Mouse (Mus musculus): Measurements from ENCODE around the gene Pard3b. TPM values are rescaled to one million over a fixed set of nuclear protein-coding genes. Genes with fewer than 3 reads are reported as not detected.

Pard3b gene
- polyA plus RNA-seq, 1 experiment, result 0.71 TPM

- no peak for TF ChIP-seq POLR2A (IDR thresholded peaks at IDR 0.05; ENCODE audit: control insufficient read depth, extremely low read depth, insufficient read depth, low read length, poor library complexity)
- no peak for TF ChIP-seq CTCF (IDR thresholded peaks at IDR 0.05; ENCODE audit: borderline replicate concordance, control insufficient read depth, extremely low read depth, insufficient read depth, low read length, poor library complexity)
- Histone ChIP-seq H3K4me1 (replicated peaks; ENCODE audit: control insufficient read depth, insufficient read depth, low read length) (no peaks in the 10 kb centered on the region), H3K27ac (ENCODE audit: control insufficient read depth, insufficient read depth, low read length) (no peak overlapping the region), H3K27me3 (ENCODE audit: control insufficient read depth, insufficient read depth, low read length) (no peaks in the 10 kb centered on the region), H3K4me3 (ENCODE audit: control insufficient read depth, insufficient read depth, low read length) (no peak overlapping the region), H3K36me3 (ENCODE audit: control insufficient read depth, insufficient read depth, low read length) (no peaks in the 10 kb centered on the region)
- DNase-seq, result no peak
- 96% methylated on average over 17 of the region's 17 CpGs for WGBS
Observed at GRCm38 (mm10) chr1:62429333-62430182, 790.9 kb downstream of the Pard3b start.

GRCm38 (mm10) chr1:62431054-62431453 is 792.4 kb downstream of the Pard3b start:
- Histone ChIP-seq H3K27ac (ENCODE audit: control insufficient read depth, insufficient read depth, low read length) (no peak overlapping the region), H3K4me3 (ENCODE audit: control insufficient read depth, insufficient read depth, low read length) (no peak overlapping the region), H3K36me3 (ENCODE audit: control insufficient read depth, insufficient read depth, low read length) (no peaks in the 10 kb centered on the region), H3K27me3 (ENCODE audit: control insufficient read depth, insufficient read depth, low read length) (no peaks in the 10 kb centered on the region), H3K4me1 (replicated peaks; ENCODE audit: control insufficient read depth, insufficient read depth, low read length) (no peaks in the 10 kb centered on the region)
- 94% methylated on average over 6 of the region's 6 CpGs for WGBS
- DNase-seq, result no peak
- no peak for TF ChIP-seq POLR2A (IDR thresholded peaks at IDR 0.05; ENCODE audit: control insufficient read depth, extremely low read depth, insufficient read depth, low read length, poor library complexity)
- no peak for TF ChIP-seq CTCF (IDR thresholded peaks at IDR 0.05; ENCODE audit: borderline replicate concordance, control insufficient read depth, extremely low read depth, insufficient read depth, low read length, poor library complexity)

DNA sequence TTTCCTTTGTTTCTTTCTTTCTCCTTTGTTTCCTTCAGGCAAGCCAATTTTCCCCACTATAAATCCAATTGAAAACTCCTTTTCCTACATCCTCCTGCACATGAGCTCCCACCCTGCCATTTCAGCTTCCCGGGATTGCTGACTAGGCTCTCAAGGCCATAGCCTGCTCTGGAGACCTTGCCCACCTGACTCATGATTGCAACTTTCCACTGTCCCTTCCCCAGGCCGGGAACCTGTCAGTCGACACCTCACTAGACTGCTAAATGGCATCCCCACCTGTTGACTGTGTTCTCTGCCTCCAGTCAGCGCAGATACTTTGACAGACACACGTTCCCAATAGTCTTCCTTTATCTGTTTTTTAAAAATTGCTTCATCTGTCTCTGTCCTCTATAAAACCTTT is 795.3 kb downstream of the Pard3b start:
- Histone ChIP-seq H3K27ac (ENCODE audit: control insufficient read depth, insufficient read depth, low read length) (no peak overlapping the region), H3K4me1 (replicated peaks; ENCODE audit: control insufficient read depth, insufficient read depth, low read length) (no peaks in the 10 kb centered on the region), H3K36me3 (ENCODE audit: control insufficient read depth, insufficient read depth, low read length) (no peaks in the 10 kb centered on the region), H3K4me3 (ENCODE audit: control insufficient read depth, insufficient read depth, low read length) (no peak overlapping the region), H3K27me3 (ENCODE audit: control insufficient read depth, insufficient read depth, low read length) (no peaks in the 10 kb centered on the region)
- TF ChIP-seq POLR2A (IDR thresholded peaks at IDR 0.05; ENCODE audit: control insufficient read depth, extremely low read depth, insufficient read depth, low read length, poor library complexity), result no peak
- TF ChIP-seq CTCF (IDR thresholded peaks at IDR 0.05; ENCODE audit: borderline replicate concordance, control insufficient read depth, extremely low read depth, insufficient read depth, low read length, poor library complexity), result no peak
- WGBS, result 97% methylated on average over 5 of the region's 5 CpGs
- DNase-seq, result no peak

DNA sequence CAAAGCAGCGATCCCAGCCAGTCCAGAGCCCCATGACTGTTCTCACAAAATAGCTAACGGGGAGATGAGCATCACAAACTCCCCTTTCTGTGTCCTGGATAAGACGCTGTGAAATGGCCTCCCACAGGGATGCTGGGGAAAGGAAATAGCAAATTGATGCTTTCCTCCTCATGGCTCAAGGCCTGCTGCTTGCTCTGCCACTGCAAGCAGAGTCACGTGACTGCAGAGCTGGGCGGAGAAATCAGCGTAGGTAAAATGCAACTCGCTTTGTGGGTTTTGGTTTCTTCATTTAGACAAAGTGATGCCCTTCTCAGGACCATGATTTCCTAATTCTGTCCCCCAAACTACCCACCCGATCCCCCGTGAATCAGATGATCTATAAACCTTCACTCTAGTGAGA is 797.2 kb downstream of the Pard3b start:
- H3K4me3 ChIP-seq (ENCODE audit: control insufficient read depth, insufficient read depth, low read length), result no peak overlapping the region
- H3K36me3 ChIP-seq (ENCODE audit: control insufficient read depth, insufficient read depth, low read length), result no peaks in the 10 kb centered on the region
- no peak for TF ChIP-seq CTCF (IDR thresholded peaks at IDR 0.05; ENCODE audit: borderline replicate concordance, control insufficient read depth, extremely low read depth, insufficient read depth, low read length, poor library complexity)
- no peak for TF ChIP-seq POLR2A (IDR thresholded peaks at IDR 0.05; ENCODE audit: control insufficient read depth, extremely low read depth, insufficient read depth, low read length, poor library complexity)
- no peak for DNase-seq
- WGBS, result 87% methylated on average over 9 of the region's 9 CpGs
- H3K4me1 ChIP-seq (replicated peaks; ENCODE audit: control insufficient read depth, insufficient read depth, low read length), result no peaks in the 10 kb centered on the region
- no peaks in the 10 kb centered on the region for H3K27me3 ChIP-seq (ENCODE audit: control insufficient read depth, insufficient read depth, low read length)
- no peak overlapping the region for H3K27ac ChIP-seq (ENCODE audit: control insufficient read depth, insufficient read depth, low read length)

GRCm38 (mm10) chr1:62436304-62436703 is 797.7 kb downstream of the Pard3b start:
- 42% methylated on average over 3 of the region's 3 CpGs for WGBS
- H3K4me3 ChIP-seq (ENCODE audit: control insufficient read depth, insufficient read depth, low read length), result no peak overlapping the region
- H3K4me1 ChIP-seq (replicated peaks; ENCODE audit: control insufficient read depth, insufficient read depth, low read length), result no peaks in the 10 kb centered on the region
- no peak for DNase-seq
- no peaks in the 10 kb centered on the region for H3K27me3 ChIP-seq (ENCODE audit: control insufficient read depth, insufficient read depth, low read length)
- no peak for TF ChIP-seq CTCF (IDR thresholded peaks at IDR 0.05; ENCODE audit: borderline replicate concordance, control insufficient read depth, extremely low read depth, insufficient read depth, low read length, poor library complexity)
- TF ChIP-seq POLR2A (IDR thresholded peaks at IDR 0.05; ENCODE audit: control insufficient read depth, extremely low read depth, insufficient read depth, low read length, poor library complexity), result no peak
- no peak overlapping the region for H3K27ac ChIP-seq (ENCODE audit: control insufficient read depth, insufficient read depth, low read length)
- H3K36me3 ChIP-seq (ENCODE audit: control insufficient read depth, insufficient read depth, low read length), result no peaks in the 10 kb centered on the region

DNA sequence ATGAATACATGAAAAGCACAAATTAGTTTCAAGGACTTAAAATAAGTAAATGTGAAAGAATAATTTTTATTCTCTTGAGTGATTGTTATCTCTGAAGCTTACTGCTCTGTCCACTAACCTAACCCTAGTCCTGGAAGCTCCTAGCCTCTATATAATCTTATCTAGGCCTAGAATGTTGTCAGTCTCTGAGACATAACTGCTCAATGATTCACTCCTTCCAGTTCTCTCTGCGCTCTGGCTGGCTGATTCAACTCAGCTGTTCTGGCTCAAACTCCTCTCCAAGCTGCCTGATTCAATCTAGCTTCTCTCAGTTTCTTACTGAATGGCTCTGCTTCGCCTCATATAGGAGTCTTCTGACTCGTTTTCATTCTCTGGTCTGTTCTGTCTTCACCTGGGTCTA is 798.9 kb downstream of the Pard3b start:
- no peak for DNase-seq
- Histone ChIP-seq H3K4me1 (replicated peaks; ENCODE audit: control insufficient read depth, insufficient read depth, low read length) (no peaks in the 10 kb centered on the region), H3K4me3 (ENCODE audit: control insufficient read depth, insufficient read depth, low read length) (no peak overlapping the region), H3K27me3 (ENCODE audit: control insufficient read depth, insufficient read depth, low read length) (no peaks in the 10 kb centered on the region), H3K27ac (ENCODE audit: control insufficient read depth, insufficient read depth, low read length) (no peak overlapping the region), H3K36me3 (ENCODE audit: control insufficient read depth, insufficient read depth, low read length) (no peaks in the 10 kb centered on the region)
- WGBS, result 76% methylated on average over 3 of the region's 3 CpGs
- TF ChIP-seq CTCF (IDR thresholded peaks at IDR 0.05; ENCODE audit: borderline replicate concordance, control insufficient read depth, extremely low read depth, insufficient read depth, low read length, poor library complexity) (no peak), POLR2A (IDR thresholded peaks at IDR 0.05; ENCODE audit: control insufficient read depth, extremely low read depth, insufficient read depth, low read length, poor library complexity) (no peak)

All from thymus, adult 2 months (tissue).